Mouse (Mus musculus) cerebellum, postnatal 4 days (tissue): ENCODE measurements around the gene Rab31.
A peak's percentile ranks its signal among the peaks of the same experiment; 100 is the strongest.

Experiments used
- DNase-seq, 2 experiments: peaks; one replicate each; pipeline ENCODE4 v3.0.0; 2022; ENCODE audit warnings: low spot score in 2 of 2, mixed read lengths in 1 of 2

The Rab31 gene

GRCm38 (mm10) chr17:65703527-65704391, 68.8 kb downstream of the Rab31 start:
- DNase-seq, result no peak

GRCm38 (mm10) chr17:65701797-65702566, 70.6 kb downstream of the Rab31 start:
- DNase-seq, result peak in 1 of 2 experiments; percentile 30

GRCm38 (mm10) chr17:65701356-65701755, 71.2 kb downstream of the Rab31 start:
- no peak for DNase-seq

DNA sequence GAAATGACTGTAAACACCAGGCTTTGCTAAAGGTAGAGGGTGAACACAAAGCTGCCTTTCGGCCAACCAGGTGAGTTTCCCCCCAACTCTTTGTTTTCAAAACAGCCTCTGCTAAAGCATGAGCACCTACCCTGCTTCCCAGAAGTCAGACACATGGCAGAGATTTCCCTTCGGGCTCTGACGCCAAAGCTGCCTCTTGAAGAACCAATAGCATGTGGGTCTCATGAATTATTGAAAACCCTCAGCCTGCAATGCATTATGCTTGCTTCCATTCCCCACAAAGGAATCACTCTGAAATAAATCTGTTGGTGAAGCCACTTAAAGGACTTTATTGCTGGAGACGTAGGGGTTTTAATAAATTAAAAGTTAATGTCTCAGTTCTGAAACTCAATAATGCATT, 72.5 kb downstream of the Rab31 start:
- DNase-seq, result no peak

- peak in 1 of 2 experiments; percentile 26 for DNase-seq
Measured at GRCm38 (mm10) chr17:65697791-65698463, 74.6 kb downstream of the Rab31 start.

DNA sequence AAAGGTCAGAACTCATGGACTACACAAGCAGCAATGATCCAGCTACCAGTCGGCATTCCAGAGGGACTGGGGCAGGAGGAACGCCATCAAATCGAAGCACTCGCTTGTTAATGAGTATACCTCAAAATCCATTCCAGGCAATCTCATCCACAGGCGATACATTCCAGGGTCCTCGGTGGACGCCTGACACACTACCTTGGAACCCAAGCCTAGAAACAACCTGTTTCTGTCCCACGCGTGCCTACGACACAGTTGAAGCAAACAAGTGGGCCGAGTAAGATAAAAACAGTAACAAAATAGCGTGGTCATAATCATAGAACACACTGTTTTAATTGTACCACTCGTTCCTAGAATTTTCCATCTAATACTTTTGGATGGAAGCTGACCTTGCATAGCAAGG, 75.6 kb downstream of the Rab31 start:
- no peak for DNase-seq

- no peak for DNase-seq
Measured at GRCm38 (mm10) chr17:65692276-65692675, 80.3 kb downstream of the Rab31 start.

DNA sequence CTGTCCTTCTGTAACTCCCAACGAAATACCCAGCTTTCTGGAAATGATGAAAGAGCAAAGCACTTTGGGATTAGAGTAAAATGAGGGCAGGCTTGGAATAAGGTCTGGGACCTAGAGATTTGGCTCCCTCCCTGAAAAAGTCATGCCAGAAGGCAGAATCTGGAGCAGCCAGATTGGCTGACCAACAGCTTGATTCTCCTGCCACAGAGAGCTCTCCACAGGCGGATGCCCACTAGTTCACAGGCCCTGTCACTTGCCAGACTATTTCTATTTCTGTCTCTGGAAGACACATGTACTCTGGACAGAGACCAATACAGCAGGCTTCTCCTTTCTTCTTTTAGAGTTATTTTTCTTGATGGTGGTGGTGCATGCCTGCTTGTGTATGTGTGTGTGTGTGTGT, 88.8 kb downstream of the Rab31 start:
- peak in 1 of 2 experiments; percentile 46 for DNase-seq

DNA sequence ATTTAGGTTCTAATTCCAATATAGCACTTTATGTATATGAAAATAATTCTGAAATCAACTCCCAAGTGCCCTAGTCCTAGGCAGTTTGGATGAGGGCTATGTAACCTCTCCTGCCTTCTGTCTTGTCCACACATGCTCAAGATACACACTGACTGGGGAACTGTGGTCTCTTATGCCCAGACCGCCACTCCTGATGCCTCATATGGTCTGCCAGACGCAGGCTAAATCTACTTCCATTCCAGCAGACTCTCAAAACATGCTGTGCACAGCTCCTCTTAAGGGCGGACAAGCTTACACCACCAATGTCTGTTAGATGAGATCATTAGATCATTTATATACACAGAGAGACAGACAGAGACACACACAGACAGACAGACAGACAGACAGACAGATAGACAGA, 89.2 kb downstream of the Rab31 start:
- DNase-seq, result no peak

GRCm38 (mm10) chr17:65682071-65682680, 90.4 kb downstream of the Rab31 start:
- no peak for DNase-seq

GRCm38 (mm10) chr17:65681516-65681915, 91.0 kb downstream of the Rab31 start:
- DNase-seq, result no peak

GRCm38 (mm10) chr17:65680801-65681412, 91.6 kb downstream of the Rab31 start:
- DNase-seq, result no peak

DNA sequence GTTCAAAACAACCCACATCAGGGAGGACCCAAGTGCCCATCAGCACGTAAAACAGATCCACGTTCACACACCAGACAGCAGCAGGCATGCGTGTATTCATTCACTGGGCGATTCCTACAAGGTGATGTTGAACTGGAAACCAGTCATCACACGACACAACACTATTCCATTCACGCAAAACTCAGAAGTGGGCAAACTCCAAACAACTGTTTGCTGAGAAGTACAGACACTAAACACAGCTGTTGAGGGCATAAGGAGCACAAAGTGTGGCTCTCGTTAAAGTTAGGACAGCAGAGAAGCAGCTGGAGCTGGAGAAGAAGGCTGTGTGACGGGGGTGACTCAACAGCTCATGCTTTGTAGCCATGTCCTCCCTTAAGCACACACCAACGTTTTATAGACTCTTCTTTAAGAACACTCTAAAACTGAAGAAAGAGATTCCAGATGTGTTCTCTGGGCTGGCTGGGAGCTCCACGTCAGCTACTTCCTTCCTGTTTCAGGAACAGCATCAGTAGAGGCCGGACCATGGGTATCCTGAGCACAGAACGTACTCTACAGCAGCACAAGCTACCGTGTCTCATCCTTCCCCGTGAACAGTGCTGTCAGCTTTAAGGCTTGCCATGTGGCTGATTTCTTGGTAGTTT, 92.6 kb downstream of the Rab31 start:
- no peak for DNase-seq

DNA sequence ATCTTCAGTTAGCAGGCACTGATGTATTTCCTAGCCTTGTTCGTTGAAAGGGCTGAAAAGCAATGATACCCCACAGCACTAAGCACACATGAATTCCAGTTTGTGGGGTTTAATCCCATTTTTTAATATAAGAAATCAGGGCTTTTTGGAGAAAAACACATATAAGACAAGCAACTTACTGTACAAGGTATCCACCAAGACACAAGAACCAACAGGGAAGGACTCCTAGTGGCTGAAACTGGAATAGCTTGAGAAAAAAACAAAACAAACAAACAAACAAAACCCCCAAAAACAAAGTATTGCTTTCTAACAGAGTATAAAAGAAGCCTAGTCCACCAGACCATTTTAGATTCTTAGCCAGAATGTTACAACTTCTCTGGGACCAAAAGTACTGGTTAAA, 94.8 kb downstream of the Rab31 start:
- DNase-seq, result no peak

DNA sequence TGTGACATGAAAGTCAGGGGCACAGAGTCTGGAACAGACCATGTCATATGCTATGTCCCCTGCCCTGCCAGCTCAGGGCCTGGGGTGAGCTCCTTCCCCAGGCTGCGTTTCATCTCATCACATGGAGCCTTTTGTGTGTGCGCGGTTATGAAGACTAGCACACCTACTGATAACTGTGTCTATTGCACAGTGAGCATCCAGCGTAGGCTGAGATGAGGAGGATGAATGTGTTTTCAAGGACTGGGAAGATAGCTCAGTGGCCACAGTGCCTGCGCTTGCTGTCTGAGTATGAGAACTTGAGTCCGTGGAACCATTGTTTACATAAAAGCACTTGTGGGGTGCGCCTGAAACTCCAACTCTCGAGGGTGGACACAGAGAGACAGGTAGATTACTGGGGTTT, 96.0 kb downstream of the Rab31 start:
- no peak for DNase-seq

DNA sequence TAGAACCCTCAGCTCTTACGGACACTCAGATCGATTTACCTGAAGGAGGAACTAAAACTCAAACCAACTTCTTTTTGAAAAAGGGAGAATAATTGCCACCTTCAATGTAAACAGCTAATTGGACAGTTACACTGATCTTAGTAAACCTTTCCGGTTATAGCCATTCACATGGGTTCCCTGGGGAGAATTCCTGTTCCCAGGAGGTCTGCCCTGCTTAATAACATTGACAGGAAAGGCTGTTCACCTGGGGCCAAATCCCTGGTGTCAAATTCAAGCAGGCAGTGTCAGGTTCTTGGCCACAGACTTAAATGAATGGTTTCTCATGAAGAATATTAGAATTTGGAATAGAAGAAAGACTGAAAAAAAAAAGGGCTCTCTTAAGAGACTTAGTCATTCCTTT, 96.6 kb downstream of the Rab31 start:
- DNase-seq, result no peak

- DNase-seq, result no peak
Measured at GRCm38 (mm10) chr17:65674710-65675171, 97.8 kb downstream of the Rab31 start.

DNA sequence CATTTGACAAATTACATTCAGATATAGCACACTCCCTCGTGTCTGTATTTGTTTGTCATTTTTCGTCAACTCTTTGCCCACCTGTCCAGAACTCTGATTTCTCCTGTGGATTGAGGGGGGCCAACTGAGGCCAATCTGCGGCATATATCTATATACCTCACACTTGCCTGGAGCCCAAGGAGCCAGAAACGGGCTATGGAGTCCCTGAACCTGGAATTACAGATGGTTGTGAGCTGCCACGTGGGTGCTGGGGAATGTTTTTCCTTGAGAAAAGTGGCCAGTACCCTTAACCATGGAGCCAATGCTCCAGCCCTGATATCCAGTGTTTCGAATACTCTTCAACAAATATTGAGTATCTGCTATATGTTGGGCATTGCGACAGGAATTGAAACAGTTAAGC, 99.6 kb downstream of the Rab31 start:
- DNase-seq, result no peak

GRCm38 (mm10) chr17:65669061-65669460, 103.5 kb downstream of the Rab31 start:
- no peak for DNase-seq

- no peak for DNase-seq
Measured at GRCm38 (mm10) chr17:65667792-65668191, 104.8 kb downstream of the Rab31 start.
